Mouse (Mus musculus) forebrain, postnatal 0 days (tissue): ENCODE data around the gene Ccdc69. TPM values are rescaled to one million over a fixed set of nuclear protein-coding genes. Genes with fewer than 3 reads are reported as not detected.

ENCODE experiments used
- ATAC-seq: fragments of 200-750 bp; cut with Nextera tagmentation; 2 replicates; pipeline ENCODE4 v1.8.0; 2017; ENCODE audit warnings: mild to moderate bottlenecking, moderate library complexity
- DNase-seq: peaks from one replicate; pipeline ENCODE4 v3.0.0-alpha.2; 2015
- H3K27ac ChIP-seq: fragments of 300-500 bp; sonication (generic); 2 replicates; pipeline ENCODE4 v1.5.1; 2014; ENCODE audit warnings: low read depth, mild to moderate bottlenecking, antibody characterized with exemption, low read length, moderate library complexity, mixed read lengths
- H3K27me3 ChIP-seq: fragments of 300-500 bp; sonication (generic); 2 replicates; pipeline ENCODE4 v1.6.1; 2014; ENCODE audit warnings: mild to moderate bottlenecking, low read length, mixed read lengths; ENCODE audit not compliant: insufficient read depth
- H3K36me3 ChIP-seq: fragments of 300-500 bp; sonication (generic); 2 replicates; pipeline ENCODE4 v1.6.1; 2014; ENCODE audit warnings: mild to moderate bottlenecking, moderate library complexity; ENCODE audit not compliant: insufficient read depth
- H3K4me1 ChIP-seq: fragments of 300-500 bp; sonication (generic); 2 replicates; pipeline ENCODE4 v1.6.1; 2014; ENCODE audit warnings: antibody characterized with exemption; ENCODE audit not compliant: insufficient read depth
- H3K4me2 ChIP-seq: fragments of 300-500 bp; sonication (generic); 2 replicates; pipeline ENCODE4 v1.6.1; 2014; ENCODE audit warnings: low read depth, mild to moderate bottlenecking, moderate library complexity
- H3K4me3 ChIP-seq: fragments of 300-500 bp; sonication (generic); 2 replicates; pipeline ENCODE4 v1.5.1; 2014; ENCODE audit warnings: low read depth, low read length, mixed read lengths
- H3K9ac ChIP-seq: fragments of 300-500 bp; sonication (generic); 2 replicates; pipeline ENCODE4 v1.6.1; 2014; ENCODE audit warnings: mild to moderate bottlenecking
- H3K9me3 ChIP-seq: fragments of 300-500 bp; sonication (generic); 2 replicates; pipeline ENCODE4 v1.6.1; 2016; ENCODE audit warnings: low read length
- CTCF ChIP-seq: sonication (generic); IDR thresholded peaks from 2 replicates; pipeline ENCODE4 v1.5.1; 2016; ENCODE audit warnings: antibody characterized with exemption, control low read depth, low read depth
- WGBS: fragments of 180-500 bp; shearing (Covaris S2); extraction: QIAGEN DNeasy Blood & Tissue Kit; methylation state at CpG from one replicate; pipeline ENCODE4 v1.1.7; 2014; 5-methylcytosine and 5-hydroxymethylcytosine counted together
- polyA plus RNA-seq: library from polyadenylated mRNA; unstranded; fragments of >200 nt; fragmentation: Nextera tagmentation; extraction: Ambion mirVana; gene quantifications from 2 replicates; pipeline ENCODE4 v1.2.1, GENCODE M21; 2015
- total RNA-seq: library from RNA; depleted of rRNA; stranded (reverse); fragments of >200 nt; gene quantifications from 2 replicates; pipeline ENCODE4 v1.2.3, GENCODE M21; 2014

The Ccdc69 gene
- total and polyA plus RNA-seq, 2 experiments from 2014 or later: 0.18 to 0.48 TPM

- WGBS: 89% methylated on average over 9 of the region's 9 CpGs
- H3K4me1 ChIP-seq: peaks cover 5% of the 10 kb centered on the region; the same call in 1 of the 2 replicates
- no peak for ATAC-seq
- H3K9me3 ChIP-seq: no peaks in the 10 kb centered on the region
- H3K4me3 ChIP-seq: no peak overlapping the region
- no peak overlapping the region for H3K4me2 ChIP-seq
- H3K36me3 ChIP-seq: no peaks in the 10 kb centered on the region
- no peak overlapping the region for H3K27ac ChIP-seq
- no peak for TF ChIP-seq CTCF
- H3K9ac ChIP-seq: no peak overlapping the region
- no peaks in the 10 kb centered on the region for H3K27me3 ChIP-seq
- DNase-seq: no peak
Measured at GRCm38 (mm10) chr11:55081206-55081605, 3.3 kb upstream of the Ccdc69 start.

DNA sequence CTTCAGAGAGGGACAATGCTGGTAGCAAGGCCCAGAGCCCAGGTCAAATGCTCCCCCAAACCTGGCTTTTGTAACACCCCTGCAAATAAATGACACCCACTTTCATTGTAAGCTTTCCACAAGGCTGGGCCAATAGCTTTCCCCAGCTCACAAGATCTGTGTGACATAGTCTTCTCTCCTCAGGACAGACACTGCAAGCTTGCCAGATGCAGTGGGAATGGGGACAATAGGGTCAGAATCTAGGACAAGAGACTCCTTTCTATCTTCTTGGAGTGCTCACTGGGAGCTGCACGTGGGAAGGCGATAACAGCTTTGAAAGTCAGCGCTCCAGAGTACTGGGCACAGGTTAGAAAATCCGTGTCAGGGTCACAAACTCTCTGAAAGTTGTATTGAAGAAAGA, 1.2 kb upstream of the Ccdc69 start:
- 69% methylated on average over 4 of the region's 4 CpGs for WGBS
- no peaks in the 10 kb centered on the region for H3K36me3 ChIP-seq
- ATAC-seq (no peak), DNase-seq (no peak)
- no peak overlapping the region for H3K9ac ChIP-seq
- H3K4me2 ChIP-seq: no peak overlapping the region
- H3K4me3 ChIP-seq: no peak overlapping the region
- H3K9me3 ChIP-seq: no peaks in the 10 kb centered on the region
- peaks cover 5% of the 10 kb centered on the region; the same call in 1 of the 2 replicates for H3K4me1 ChIP-seq
- no peak overlapping the region for H3K27ac ChIP-seq
- no peak for TF ChIP-seq CTCF
- no peaks in the 10 kb centered on the region for H3K27me3 ChIP-seq

DNA sequence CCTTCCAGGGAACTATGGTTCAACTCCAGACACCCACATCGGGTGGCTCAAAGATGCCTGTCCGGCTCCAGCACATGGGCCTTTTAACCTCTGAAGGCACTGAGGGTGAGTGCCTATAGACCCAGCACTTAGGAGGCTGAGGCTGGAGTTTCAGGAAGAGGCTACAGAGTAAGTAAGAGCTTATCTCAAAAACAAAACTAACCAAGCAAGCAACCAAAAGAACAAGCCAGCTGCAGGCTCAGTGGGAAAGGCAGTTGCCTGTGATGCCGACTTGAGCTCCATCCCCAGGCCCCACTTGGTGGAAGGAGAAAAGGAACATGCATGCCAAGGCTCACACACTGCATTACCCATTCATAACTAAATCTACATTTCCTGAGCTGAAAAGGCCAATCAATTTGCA, 571 bp upstream of the Ccdc69 start:
- no peaks in the 10 kb centered on the region for H3K36me3 ChIP-seq
- H3K9me3 ChIP-seq: no peaks in the 10 kb centered on the region
- no peak for DNase-seq
- H3K4me3 ChIP-seq: no peak overlapping the region; the same call in 1 of the 2 replicates
- no peak for TF ChIP-seq CTCF
- 43% methylated on average over 3 of the region's 3 CpGs for WGBS
- no peaks in the 10 kb centered on the region for H3K27me3 ChIP-seq
- H3K4me1 ChIP-seq: peaks cover 5% of the 10 kb centered on the region; the same call in 1 of the 2 replicates
- H3K9ac ChIP-seq: no peak overlapping the region
- no peak overlapping the region; the same call in 1 of the 2 replicates for H3K4me2 ChIP-seq
- no peak overlapping the region for H3K27ac ChIP-seq
- ATAC-seq: no peak

DNA sequence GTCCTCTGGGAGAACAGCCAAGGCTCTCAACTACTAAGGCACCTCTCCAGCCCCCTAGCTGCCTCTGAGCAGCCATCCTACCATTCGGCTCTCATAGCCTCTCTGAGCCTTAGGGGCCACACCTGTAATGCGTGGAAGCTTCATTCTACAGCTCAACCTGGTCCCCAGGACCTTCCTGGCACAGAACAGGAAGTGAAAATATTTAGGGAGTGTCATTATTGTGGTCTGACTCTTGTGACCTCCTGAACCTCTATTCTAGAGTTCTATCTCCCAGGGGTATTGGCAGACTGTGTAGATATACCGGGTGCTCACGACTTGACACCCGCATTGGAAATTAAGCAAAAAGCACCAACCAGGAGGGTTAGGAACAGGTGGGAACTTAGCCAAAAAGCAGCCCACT, 1.7 kb downstream of the Ccdc69 start:
- Histone ChIP-seq H3K4me1 (peaks cover 5% of the 10 kb centered on the region; the same call in 1 of the 2 replicates), H3K9ac (no peak overlapping the region), H3K4me3 (no peak overlapping the region), H3K9me3 (no peaks in the 10 kb centered on the region), H3K27me3 (no peaks in the 10 kb centered on the region), H3K4me2 (no peak overlapping the region), H3K36me3 (no peaks in the 10 kb centered on the region), H3K27ac (no peak overlapping the region)
- no peak for TF ChIP-seq CTCF
- no peak for DNase-seq
- 91% methylated on average over 5 of the region's 5 CpGs for WGBS
- ATAC-seq: no peak

DNA sequence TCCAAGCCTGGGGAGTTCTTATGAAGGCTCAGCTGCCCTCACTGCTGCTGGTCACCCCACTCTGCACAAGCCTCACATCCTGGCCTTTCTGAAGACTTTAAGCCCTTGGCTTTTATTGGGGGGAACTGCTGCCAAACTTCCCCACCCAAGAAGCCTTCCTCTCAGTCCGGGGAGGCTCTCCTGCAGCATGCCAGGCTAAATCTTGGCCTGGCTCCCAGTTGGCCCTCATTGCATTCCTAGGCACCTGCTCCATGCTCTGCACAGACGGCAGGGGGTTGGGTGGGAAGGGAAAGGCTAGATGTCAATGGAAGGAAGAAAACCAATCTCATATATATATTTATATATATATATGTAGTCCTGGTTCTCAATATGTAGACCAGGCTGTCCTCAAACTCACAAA, 2.3 kb downstream of the Ccdc69 start:
- Histone ChIP-seq H3K4me3 (no peak overlapping the region), H3K27ac (no peak overlapping the region), H3K27me3 (no peaks in the 10 kb centered on the region), H3K4me2 (no peak overlapping the region), H3K9ac (no peak overlapping the region), H3K9me3 (no peaks in the 10 kb centered on the region), H3K4me1 (peaks cover 5% of the 10 kb centered on the region; the same call in 1 of the 2 replicates), H3K36me3 (no peaks in the 10 kb centered on the region)
- DNase-seq: no peak
- 29% methylated on average over 2 of the region's 2 CpGs for WGBS
- no peak for TF ChIP-seq CTCF
- ATAC-seq: no peak

DNA sequence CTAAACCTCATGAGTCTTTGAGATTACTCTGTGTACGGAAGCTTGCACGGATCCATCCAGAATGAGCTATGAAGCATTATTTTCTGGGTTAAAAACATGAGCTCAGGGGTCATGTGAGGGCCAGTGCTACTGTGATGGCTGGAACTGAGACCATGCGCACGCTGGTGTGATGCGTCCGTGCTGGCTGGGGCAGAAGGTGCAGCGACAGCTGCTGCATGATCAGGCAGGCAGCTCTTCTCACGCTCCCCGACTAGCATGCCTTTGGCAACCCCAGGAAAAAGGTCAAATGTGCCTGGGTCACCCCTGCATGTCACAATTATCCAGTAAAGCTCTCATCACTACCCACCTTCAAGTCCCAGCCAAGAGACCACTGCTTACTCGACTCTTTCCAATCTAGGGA, 4.7 kb downstream of the Ccdc69 start:
- Histone ChIP-seq H3K9ac (no peak overlapping the region), H3K4me2 (no peak overlapping the region), H3K9me3 (no peaks in the 10 kb centered on the region), H3K27ac (no peak overlapping the region), H3K4me3 (no peak overlapping the region), H3K36me3 (no peaks in the 10 kb centered on the region), H3K27me3 (no peaks in the 10 kb centered on the region), H3K4me1 (peaks cover 5% of the 10 kb centered on the region; the same call in 1 of the 2 replicates)
- WGBS: 84% methylated on average over 10 of the region's 10 CpGs
- TF ChIP-seq CTCF: no peak
- DNase-seq (no peak), ATAC-seq (no peak)

- no peak overlapping the region for H3K4me2 ChIP-seq
- H3K9me3 ChIP-seq: no peaks in the 10 kb centered on the region
- 0 out of 2 replicates have a peak, but pooled peaks cover 1% of the 10 kb centered on the region for H3K4me1 ChIP-seq
- DNase-seq (no peak), ATAC-seq (no peak)
- no peak overlapping the region for H3K4me3 ChIP-seq
- no peaks in the 10 kb centered on the region for H3K36me3 ChIP-seq
- no peak overlapping the region for H3K9ac ChIP-seq
- H3K27me3 ChIP-seq: no peaks in the 10 kb centered on the region
- H3K27ac ChIP-seq: no peak overlapping the region
- 91% methylated on average over 8 of the region's 8 CpGs for WGBS
- no peak for TF ChIP-seq CTCF
Measured at GRCm38 (mm10) chr11:55072467-55072866, 5.5 kb downstream of the Ccdc69 start.
